Mouse (Mus musculus): Measurements from ENCODE around the gene Snx13. TPM values are rescaled to one million over a fixed set of nuclear protein-coding genes. Genes with fewer than 3 reads are reported as not detected.

Snx13 gene
- polyA plus RNA-seq, 2 experiments, result 2.5 to 7.3 TPM

- Histone ChIP-seq H3K9me3 (ENCODE audit: control insufficient read depth, low read length) (no peaks in the 10 kb centered on the region), H3K4me3 (ENCODE audit: insufficient read depth in 1 of 2, low read depth in 2 of 2, low read length in 2 of 2) (no peak overlapping the region), H3K27ac (no peak overlapping the region), H3K4me2 (ENCODE audit: low read depth) (no peak overlapping the region), H3K27me3 (ENCODE audit: control insufficient read depth, insufficient read depth, low read length) (no peaks in the 10 kb centered on the region), H3K4me1 (replicated peaks; ENCODE audit: control insufficient read depth in 2 of 2, insufficient read depth in 2 of 2, low read length in 1 of 2) (peaks cover 0 to 3% of the 10 kb centered on the region in 2 experiments; a peak in 2 of 4 replicates), H3K36me3 (replicated peaks; ENCODE audit: control insufficient read depth, insufficient read depth, low read depth) (no peaks in the 10 kb centered on the region), H3K9ac (replicated peaks) (no peak overlapping the region)
- WGBS (ENCODE audit: insufficient replicate concordance), result 75% methylated on average over 7 of the region's 7 CpGs
- no peak for DNase-seq (ENCODE audit: low read depth in 3 of 3, low spot score in 3 of 3)
- no peak for ATAC-seq (ENCODE audit: insufficient read depth)
- no peak for TF ChIP-seq EP300 (IDR thresholded peaks at IDR 0.05; ENCODE audit: low read depth)
- TF ChIP-seq CTCF (IDR thresholded peaks at IDR 0.05; ENCODE audit: low read depth), result no peak
These were observed 8.4 kb downstream of the Snx13 start for GRCm38 (mm10) chr12:35055114-35056095.

- Histone ChIP-seq H3K36me3 (replicated peaks; ENCODE audit: control insufficient read depth, insufficient read depth, low read depth) (no peaks in the 10 kb centered on the region), H3K27me3 (ENCODE audit: control insufficient read depth, insufficient read depth, low read length) (no peaks in the 10 kb centered on the region), H3K4me2 (ENCODE audit: low read depth) (no peak overlapping the region), H3K4me3 (ENCODE audit: insufficient read depth in 1 of 2, low read depth in 2 of 2, low read length in 2 of 2) (no peak overlapping the region), H3K9ac (replicated peaks) (no peak overlapping the region), H3K27ac (no peak overlapping the region), H3K9me3 (ENCODE audit: control insufficient read depth, low read length) (no peaks in the 10 kb centered on the region), H3K4me1 (replicated peaks; ENCODE audit: control insufficient read depth in 2 of 2, insufficient read depth in 2 of 2, low read length in 1 of 2) (no peaks in the 10 kb centered on the region)
- TF ChIP-seq EP300 (IDR thresholded peaks at IDR 0.05; ENCODE audit: low read depth) (no peak), CTCF (IDR thresholded peaks at IDR 0.05; ENCODE audit: low read depth) (no peak)
- ATAC-seq (ENCODE audit: insufficient read depth) (no peak), DNase-seq (ENCODE audit: low read depth in 3 of 3, low spot score in 3 of 3) (no peak)
- 63% methylated on average over 3 of the region's 3 CpGs for WGBS (ENCODE audit: insufficient replicate concordance)
These were observed 16.9 kb downstream of the Snx13 start for GRCm38 (mm10) chr12:35063697-35064468.

GRCm38 (mm10) chr12:35067621-35068020 is 20.6 kb downstream of the Snx13 start:
- Histone ChIP-seq H3K27me3 (ENCODE audit: control insufficient read depth, insufficient read depth, low read length) (no peaks in the 10 kb centered on the region), H3K4me3 (ENCODE audit: insufficient read depth in 1 of 2, low read depth in 2 of 2, low read length in 2 of 2) (no peak overlapping the region), H3K4me1 (replicated peaks; ENCODE audit: control insufficient read depth in 2 of 2, insufficient read depth in 2 of 2, low read length in 1 of 2) (no peaks in the 10 kb centered on the region), H3K4me2 (ENCODE audit: low read depth) (no peak overlapping the region), H3K9ac (replicated peaks) (no peak overlapping the region), H3K36me3 (replicated peaks; ENCODE audit: control insufficient read depth, insufficient read depth, low read depth) (no peaks in the 10 kb centered on the region), H3K27ac (no peak overlapping the region), H3K9me3 (ENCODE audit: control insufficient read depth, low read length) (no peaks in the 10 kb centered on the region)
- ATAC-seq (ENCODE audit: insufficient read depth), result no peak
- TF ChIP-seq CTCF (IDR thresholded peaks at IDR 0.05; ENCODE audit: low read depth), result no peak
- TF ChIP-seq EP300 (IDR thresholded peaks at IDR 0.05; ENCODE audit: low read depth), result no peak
- no peak for DNase-seq (ENCODE audit: low read depth in 3 of 3, low spot score in 3 of 3)

- H3K27ac ChIP-seq, result no peak overlapping the region
- H3K9me3 ChIP-seq (ENCODE audit: control insufficient read depth, low read length), result no peaks in the 10 kb centered on the region
- no peaks in the 10 kb centered on the region for H3K27me3 ChIP-seq (ENCODE audit: control insufficient read depth, insufficient read depth, low read length)
- H3K4me2 ChIP-seq (ENCODE audit: low read depth), result no peak overlapping the region
- no peak for DNase-seq (ENCODE audit: low read depth in 3 of 3, low spot score in 3 of 3)
- no peaks in the 10 kb centered on the region for H3K36me3 ChIP-seq (replicated peaks; ENCODE audit: control insufficient read depth, insufficient read depth, low read depth)
- TF ChIP-seq CTCF (IDR thresholded peaks at IDR 0.05; ENCODE audit: low read depth) (no peak), EP300 (IDR thresholded peaks at IDR 0.05; ENCODE audit: low read depth) (no peak)
- no peak for ATAC-seq (ENCODE audit: insufficient read depth)
- H3K4me3 ChIP-seq (ENCODE audit: insufficient read depth in 1 of 2, low read depth in 2 of 2, low read length in 2 of 2), result no peak overlapping the region
- no peaks in the 10 kb centered on the region for H3K4me1 ChIP-seq (replicated peaks; ENCODE audit: control insufficient read depth in 2 of 2, insufficient read depth in 2 of 2, low read length in 1 of 2)
- no peak overlapping the region for H3K9ac ChIP-seq (replicated peaks)
These were observed 24.4 kb downstream of the Snx13 start for GRCm38 (mm10) chr12:35071336-35071735.

- Histone ChIP-seq H3K4me3 (ENCODE audit: insufficient read depth in 1 of 2, low read depth in 2 of 2, low read length in 2 of 2) (no peak overlapping the region), H3K4me1 (replicated peaks; ENCODE audit: control insufficient read depth in 2 of 2, insufficient read depth in 2 of 2, low read length in 1 of 2) (no peaks in the 10 kb centered on the region), H3K27ac (no peak overlapping the region), H3K27me3 (ENCODE audit: control insufficient read depth, insufficient read depth, low read length) (no peaks in the 10 kb centered on the region), H3K4me2 (ENCODE audit: low read depth) (no peak overlapping the region), H3K9me3 (ENCODE audit: control insufficient read depth, low read length) (no peaks in the 10 kb centered on the region), H3K36me3 (replicated peaks; ENCODE audit: control insufficient read depth, insufficient read depth, low read depth) (no peaks in the 10 kb centered on the region), H3K9ac (replicated peaks) (no peak overlapping the region)
- ATAC-seq (ENCODE audit: insufficient read depth) (no peak), DNase-seq (ENCODE audit: low read depth in 3 of 3, low spot score in 3 of 3) (no peak)
- no peak for TF ChIP-seq EP300 (IDR thresholded peaks at IDR 0.05; ENCODE audit: low read depth)
- no peak for TF ChIP-seq CTCF (IDR thresholded peaks at IDR 0.05; ENCODE audit: low read depth)
These were observed 25.2 kb downstream of the Snx13 start for GRCm38 (mm10) chr12:35072178-35072577.
